Mouse (Mus musculus): Measurements from ENCODE around the gene Trpv1. TPM values are rescaled to one million over a fixed set of nuclear protein-coding genes. Genes with fewer than 3 reads are reported as not detected.

Trpv1 gene
- not detected for polyA plus RNA-seq (2017; shearing (Covaris generic))

DNA sequence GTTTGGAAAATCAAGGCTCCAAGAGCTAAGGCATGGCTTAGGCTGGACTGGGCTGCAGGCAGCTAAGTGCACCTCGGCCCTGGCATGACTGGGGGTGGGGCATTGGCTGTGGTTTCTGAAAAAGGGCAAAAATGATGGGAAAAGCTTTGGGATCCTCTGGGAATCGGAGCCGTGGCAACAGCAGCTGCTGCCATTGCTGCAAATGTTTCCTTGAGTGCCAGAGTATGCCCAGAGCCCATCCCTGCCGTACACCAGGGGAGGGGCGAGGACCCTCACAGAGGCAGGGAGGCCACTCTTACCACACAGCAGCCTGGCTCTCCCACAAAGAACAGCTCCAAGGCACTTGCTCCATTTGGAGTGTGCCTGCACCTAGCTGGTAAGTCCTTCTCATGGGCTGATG, at the start of gene Trpv1:
TSS of gene Trpv1 (plus strand) at position 301 of the 400 bp plus-strand sequence.

DNA sequence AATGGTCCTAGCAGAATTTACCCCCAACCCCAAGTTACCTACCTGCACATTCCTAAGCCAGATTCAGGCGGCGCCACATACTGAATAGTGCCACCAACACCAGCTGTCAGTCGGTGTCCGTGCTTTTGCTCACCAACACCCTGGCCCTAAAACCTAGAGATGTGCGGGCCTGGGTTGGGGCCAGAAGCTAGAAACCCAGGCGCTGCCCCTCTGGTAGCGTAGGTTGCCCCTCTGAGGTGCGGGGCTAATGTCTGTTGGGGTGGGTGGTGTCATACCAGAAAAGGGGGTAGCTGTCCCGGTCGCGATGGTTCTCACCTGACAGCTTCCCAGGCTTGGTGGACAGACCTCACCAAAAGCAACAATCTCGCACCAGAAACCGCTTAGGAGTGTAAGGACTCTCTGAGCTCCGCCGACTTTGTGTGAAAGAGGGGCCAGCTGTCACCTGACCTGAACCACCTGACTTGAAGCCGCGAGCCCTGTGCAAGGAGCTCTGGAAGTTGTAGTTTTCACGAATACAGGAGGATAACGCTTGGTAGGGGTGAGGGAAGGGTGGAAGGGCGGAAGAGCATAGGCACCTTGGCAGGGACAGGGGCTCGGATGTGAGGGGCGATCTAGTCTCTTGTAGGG, 35.4 kb upstream of the Trpv1 start, which contains the start of gene Ctns:
TSS of gene Ctns (minus strand) at position 440 of the 627 bp plus-strand sequence.

DNA sequence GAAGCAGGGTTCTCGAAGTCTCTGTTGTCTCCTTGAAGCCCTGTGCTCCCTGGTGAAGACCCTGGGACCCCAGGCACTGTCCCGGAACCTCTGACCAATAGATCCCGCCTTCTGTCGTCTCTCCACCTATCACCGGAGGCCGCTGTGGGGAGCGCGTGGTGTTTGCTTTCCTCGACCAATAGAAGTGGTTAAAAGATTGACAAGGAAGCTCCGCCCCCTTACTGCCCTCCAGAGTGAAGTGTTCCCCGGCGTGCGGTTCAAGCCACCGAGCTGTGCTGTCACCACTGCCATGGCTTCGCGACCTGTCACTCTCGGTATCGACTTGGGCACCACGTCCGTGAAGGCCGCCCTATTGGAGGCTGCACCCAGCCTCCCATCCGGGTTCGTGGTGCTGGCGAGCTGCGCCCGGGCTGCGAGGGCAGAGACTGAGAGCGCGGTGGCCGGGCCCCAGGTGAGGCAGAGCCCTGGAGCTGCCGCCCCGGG, 34.8 kb upstream of the Trpv1 start, which contains the start of gene Shpk:
TSS of gene Shpk (plus strand) at position 231 of the 483 bp plus-strand sequence.

DNA sequence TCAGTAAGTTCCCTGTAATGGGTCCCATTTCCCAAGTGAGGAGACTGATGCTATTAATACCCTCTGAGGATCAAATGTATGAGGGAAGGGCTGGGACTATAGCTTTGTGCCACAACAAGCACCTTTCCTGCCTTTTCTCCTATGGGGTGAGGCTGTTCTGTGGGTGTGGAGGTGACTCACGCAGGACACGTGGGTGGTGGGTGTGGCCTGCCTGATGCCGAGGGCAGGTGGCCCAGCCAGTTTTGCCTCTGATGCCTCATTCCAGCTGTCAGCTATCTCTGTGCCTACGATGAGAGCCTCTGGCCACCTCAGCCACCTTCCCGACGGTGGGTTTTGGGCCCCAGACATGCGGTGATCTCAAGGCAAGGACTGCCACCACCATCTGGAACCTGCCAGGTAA, 33.2 kb downstream of the Trpv1 start, which contains the start of gene Trpv3:
TSS of gene Trpv3 (plus strand) at position 122 of the 400 bp plus-strand sequence.

Other genes with a start within 250 kb of the Trpv1 start
- gene P2rx1, start 235.2 kb upstream of the Trpv1 start, polyA plus RNA-seq (2017; shearing (Covaris generic)) = not detected
- 10.0 TPM for gene Camkk1, start 215.3 kb upstream of the Trpv1 start, polyA plus RNA-seq (2017; shearing (Covaris generic))
- gene Ncbp3, start 186.5 kb upstream of the Trpv1 start, polyA plus RNA-seq (2017; shearing (Covaris generic)) = 19.3 TPM
- 82.4 TPM for gene Itgae, start 143.7 kb upstream of the Trpv1 start, polyA plus RNA-seq (2017; shearing (Covaris generic))
- gene Haspin, start 96.0 kb upstream of the Trpv1 start, polyA plus RNA-seq (2017; shearing (Covaris generic)) = 8.2 TPM
- gene P2rx5, start 73.9 kb upstream of the Trpv1 start, polyA plus RNA-seq (2017; shearing (Covaris generic)) = 0.11 TPM
- gene Emc6, start 57.3 kb upstream of the Trpv1 start, polyA plus RNA-seq (2017; shearing (Covaris generic)) = 50.3 TPM
- gene Tax1bp3, start 57.2 kb upstream of the Trpv1 start, polyA plus RNA-seq (2017; shearing (Covaris generic)) = 30.7 TPM
- 14.2 TPM for gene Ctns, start 35.2 kb upstream of the Trpv1 start, polyA plus RNA-seq (2017; shearing (Covaris generic))
- 7.7 TPM for gene Shpk, start 34.8 kb upstream of the Trpv1 start, polyA plus RNA-seq (2017; shearing (Covaris generic))
- not detected for gene Trpv3, start 33.1 kb downstream of the Trpv1 start, polyA plus RNA-seq (2017; shearing (Covaris generic))
- gene Aspa, start 95.3 kb downstream of the Trpv1 start, polyA plus RNA-seq (2017; shearing (Covaris generic)) = not detected
- not detected for gene Gm49340, start 95.4 kb downstream of the Trpv1 start, polyA plus RNA-seq (2017; shearing (Covaris generic))
- not detected for gene Spata22, start 95.4 kb downstream of the Trpv1 start, polyA plus RNA-seq (2017; shearing (Covaris generic))
- not detected for gene Olfr20, start 116.5 kb downstream of the Trpv1 start, polyA plus RNA-seq (2017; shearing (Covaris generic))
- gene Olfr376, start 137.0 kb downstream of the Trpv1 start, polyA plus RNA-seq (2017; shearing (Covaris generic)) = not detected
- not detected for gene Olfr1, start 165.3 kb downstream of the Trpv1 start, polyA plus RNA-seq (2017; shearing (Covaris generic))
- gene Olfr378, start 194.2 kb downstream of the Trpv1 start, polyA plus RNA-seq (2017; shearing (Covaris generic)) = not detected
- 0.18 TPM for gene Olfr380, start 223.2 kb downstream of the Trpv1 start, polyA plus RNA-seq (2017; shearing (Covaris generic))